In the genomic region with DNA sequence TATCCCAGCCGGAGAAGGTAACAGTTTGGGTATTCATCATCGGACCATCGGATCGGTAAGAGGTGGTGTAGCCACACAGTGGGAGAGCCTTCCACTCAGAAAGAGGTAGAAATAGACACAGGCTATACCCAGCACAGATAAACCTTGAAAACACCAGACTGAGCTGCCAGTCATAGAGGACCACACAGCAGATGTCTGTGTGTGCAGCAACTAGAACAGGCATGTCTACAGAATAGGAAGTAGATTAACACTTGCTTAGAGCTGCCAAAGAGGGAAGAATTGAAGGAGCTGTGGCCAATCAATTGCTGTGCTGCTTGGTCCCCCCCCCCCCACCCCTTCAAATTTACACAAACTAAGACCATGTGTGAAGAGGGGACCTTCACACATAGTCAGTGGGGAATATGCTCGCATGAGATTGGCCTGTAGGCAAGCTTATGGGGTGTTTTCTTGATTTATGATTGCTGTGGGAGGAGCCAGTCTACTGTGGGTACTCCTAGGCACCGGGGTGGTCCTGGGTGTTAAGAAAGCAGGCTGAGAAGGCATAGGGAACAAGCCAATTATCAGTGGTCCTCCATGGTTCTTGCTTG, we compare ENCODE assay signal across 11 mouse cellular contexts.
"Had no signal": no experiment of that assay in that cellular context is flagged by ENCODE, and none has a peak within 500 bp of the region (broad histone marks: within the 10 kb centered on the region; RNA-seq: fewer than 3 reads in every experiment).

No protein-coding gene starts in this region.

- H3K4me1 ChIP-seq: liver, embryonic 13.5 days; lung, embryonic 15.5 days; midbrain, embryonic 12.5 days had no signal

- H3K27ac ChIP-seq: kidney, postnatal 0 days; liver, embryonic 13.5 days; lung, embryonic 15.5 days; midbrain, embryonic 12.5 days; stomach, postnatal 0 days had no signal

- H3K36me3 ChIP-seq: liver, embryonic 13.5 days; lung, embryonic 15.5 days; midbrain, embryonic 12.5 days had no signal

- H3K27me3 ChIP-seq: liver, embryonic 13.5 days; lung, embryonic 15.5 days; midbrain, embryonic 12.5 days had no signal

- H3K4me3 ChIP-seq: liver, embryonic 13.5 days; lung, embryonic 15.5 days; midbrain, embryonic 12.5 days had no signal

- DNase-seq: kidney, adult 11 months; kidney, adult 9 months; kidney, postnatal 36 days; liver; liver, embryonic 13.5 days; liver, postnatal 0 days; thymus, postnatal 4 days had no signal

- H3K9ac ChIP-seq: liver, embryonic 13.5 days; liver, postnatal 0 days; lung, embryonic 15.5 days; midbrain, embryonic 12.5 days had no signal

- H3K9me3 ChIP-seq: liver, embryonic 13.5 days; lung, embryonic 15.5 days; midbrain, embryonic 12.5 days had no signal

- H3K4me2 ChIP-seq: liver, embryonic 13.5 days; lung, embryonic 15.5 days; midbrain, embryonic 12.5 days had no signal

- ATAC-seq: liver, postnatal 0 days had no signal
